Mouse (Mus musculus) cerebellum, postnatal 4 days (tissue): ENCODE measurements around the gene Gm9844.
"Not testable (repeated sequence)": the region's sequence is repeated elsewhere in the genome, so short reads cannot be mapped to it uniquely, and the experiment has no call there.

Experiments
- DNase-seq, 2 experiments: peaks; one replicate each; pipeline ENCODE4 v3.0.0; 2022; ENCODE audit warnings: low spot score in 2 of 2, mixed read lengths in 1 of 2

The Gm9844 gene

DNA sequence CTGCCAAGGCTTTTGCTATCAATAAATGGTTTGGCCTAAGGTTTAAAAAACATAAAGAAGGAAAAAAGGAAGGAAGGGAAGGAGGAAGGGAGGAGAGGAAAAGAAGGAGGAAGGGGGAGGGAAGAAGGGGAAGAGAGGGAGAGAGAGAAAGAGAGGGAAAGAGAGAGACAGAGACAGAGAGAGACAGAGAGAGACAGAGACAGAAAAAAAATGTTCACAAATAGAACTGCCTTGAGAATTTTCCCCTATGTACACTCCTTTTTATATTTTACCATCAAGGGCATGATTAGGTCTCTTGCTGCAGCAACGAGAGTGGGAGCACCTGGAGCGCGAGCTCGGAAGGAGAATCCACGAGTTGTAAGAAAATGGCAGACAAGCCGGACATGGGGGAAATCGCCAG lies at the start of gene Gm9844:
Gm9844 (plus strand) TSS at position 301 of the 400 bp plus-strand sequence.
- DNase-seq: no peak

DNA sequence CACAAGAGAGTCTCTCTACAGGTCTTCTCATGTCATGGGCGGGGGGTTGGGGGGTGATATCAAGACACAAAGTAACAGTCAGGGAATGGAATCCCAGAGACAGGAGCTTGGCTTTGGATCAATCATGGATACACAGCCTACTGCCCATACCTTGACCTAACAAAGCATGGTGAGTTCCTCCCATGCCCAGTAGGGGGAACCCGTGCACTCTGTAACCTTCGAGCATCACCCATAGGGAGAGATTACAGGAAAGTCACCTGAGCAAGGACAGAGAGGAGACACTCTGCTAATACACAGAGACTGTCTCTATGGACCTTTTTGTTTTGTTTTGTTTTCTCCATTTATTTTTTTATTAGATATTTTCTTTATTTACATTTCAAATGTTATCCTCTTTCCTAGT lies 44.5 kb upstream of the Gm9844 start:
- DNase-seq: peak in 1 of 2 experiments; percentile 72

- no peak for DNase-seq
These were observed 37.6 kb upstream of the Gm9844 start for GRCm38 (mm10) chr7:24824452-24824851.

DNA sequence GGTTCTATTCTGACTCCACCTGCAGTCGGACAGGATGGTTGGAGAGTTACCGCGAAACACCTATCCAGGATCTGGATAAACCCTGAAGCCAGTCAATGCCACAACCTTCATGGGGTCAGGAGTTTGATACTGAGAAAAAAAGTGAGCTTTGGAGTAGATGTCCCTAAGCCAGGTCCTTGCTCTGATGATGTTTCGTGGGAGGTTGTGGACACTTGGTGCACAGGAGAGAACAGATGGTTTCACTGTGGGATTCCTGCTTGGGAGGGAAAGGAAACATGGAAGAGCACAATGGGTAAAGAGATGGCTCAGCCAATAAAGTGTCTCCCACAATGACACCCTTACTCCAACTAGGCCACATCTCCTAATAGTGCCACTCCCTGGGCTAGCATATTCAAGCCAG lies 34.8 kb upstream of the Gm9844 start:
- no peak for DNase-seq

DNA sequence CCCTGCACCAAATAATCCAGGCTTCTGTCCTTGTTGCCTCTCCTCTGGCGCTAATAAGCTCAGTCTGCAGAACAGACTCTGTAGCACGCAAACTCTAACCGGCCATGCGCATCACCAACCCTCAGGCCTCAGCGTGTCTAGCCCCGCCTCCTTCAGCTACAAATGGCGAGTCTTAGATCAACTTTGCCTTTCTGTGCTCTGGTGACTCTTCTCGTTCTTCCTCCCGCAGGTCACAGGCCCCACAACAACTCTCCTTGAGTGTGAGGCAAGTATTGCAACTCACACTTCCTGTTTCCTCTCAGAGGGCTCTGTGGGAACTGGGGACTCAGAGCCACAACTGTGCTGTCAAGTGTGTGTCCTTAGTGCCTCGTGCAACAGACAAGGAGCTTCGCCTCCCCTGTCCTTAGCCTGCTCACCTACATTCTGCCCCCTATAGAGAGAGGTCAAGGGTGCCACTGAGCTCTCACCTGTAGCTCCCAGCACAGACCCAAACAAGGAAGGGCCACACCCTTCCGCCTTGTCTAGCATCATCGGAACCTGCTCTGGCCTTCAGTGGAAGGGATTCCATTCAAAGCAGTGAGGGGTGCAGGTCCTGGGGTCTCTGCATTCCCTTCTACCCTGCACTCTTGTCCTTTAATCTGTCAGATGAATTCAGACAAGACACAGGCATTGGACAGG lies 23.1 kb upstream of the Gm9844 start:
- DNase-seq: not testable (repeated sequence)

- no peak for DNase-seq
These were observed 22.6 kb upstream of the Gm9844 start for GRCm38 (mm10) chr7:24839410-24839808.

GRCm38 (mm10) chr7:24840331-24840730 lies 21.7 kb upstream of the Gm9844 start:
- DNase-seq: no peak

- DNase-seq: no peak
These were observed 21.0 kb upstream of the Gm9844 start for GRCm38 (mm10) chr7:24841009-24841408.

- no peak for DNase-seq
These were observed 17.9 kb upstream of the Gm9844 start for GRCm38 (mm10) chr7:24844144-24844543.

- DNase-seq: no peak
These were observed 16.8 kb upstream of the Gm9844 start for GRCm38 (mm10) chr7:24845181-24845580.

GRCm38 (mm10) chr7:24845713-24846112 lies 16.3 kb upstream of the Gm9844 start:
- DNase-seq: no peak

DNA sequence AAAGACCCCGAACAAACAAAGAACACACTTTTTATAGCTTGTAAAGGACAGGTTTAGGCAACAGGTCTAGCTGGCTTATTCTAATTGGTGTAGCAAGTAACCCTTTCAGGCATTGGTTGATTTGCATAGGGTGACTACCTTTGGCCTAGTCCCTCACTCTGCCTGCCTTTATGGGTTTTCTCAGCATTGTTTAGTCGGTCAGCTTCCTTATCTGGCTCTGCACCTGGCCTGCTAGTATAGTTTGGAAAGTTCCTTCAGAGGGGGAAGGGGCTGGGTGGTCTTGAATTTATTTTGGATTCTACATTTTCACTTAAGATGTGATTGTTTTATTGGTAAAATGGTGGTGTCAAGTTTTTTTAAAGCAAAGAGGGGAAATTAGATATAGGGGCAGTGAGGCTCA lies 15.4 kb upstream of the Gm9844 start:
- DNase-seq: not testable (repeated sequence)

DNA sequence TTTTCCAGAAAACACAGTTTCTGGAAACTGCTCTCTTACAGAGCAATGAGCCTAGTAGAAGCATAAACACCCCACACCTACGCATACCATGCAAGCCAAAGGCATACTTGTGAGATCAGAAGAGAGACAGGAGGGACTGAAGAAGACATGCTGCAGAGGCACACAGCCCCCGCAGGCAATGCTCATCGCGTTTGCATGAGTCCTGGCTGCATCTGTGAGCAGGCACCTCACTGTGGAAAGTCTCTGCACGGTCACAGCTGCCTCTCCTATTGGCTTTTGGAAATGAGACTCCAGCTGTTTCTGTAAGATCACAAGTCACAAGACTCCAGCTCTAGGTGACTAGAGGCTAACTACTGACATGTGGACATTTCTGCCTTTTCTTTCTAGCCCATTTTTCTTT lies 11.9 kb upstream of the Gm9844 start:
- DNase-seq: no peak

GRCm38 (mm10) chr7:24850899-24851303 lies 11.1 kb upstream of the Gm9844 start:
- DNase-seq: no peak

DNA sequence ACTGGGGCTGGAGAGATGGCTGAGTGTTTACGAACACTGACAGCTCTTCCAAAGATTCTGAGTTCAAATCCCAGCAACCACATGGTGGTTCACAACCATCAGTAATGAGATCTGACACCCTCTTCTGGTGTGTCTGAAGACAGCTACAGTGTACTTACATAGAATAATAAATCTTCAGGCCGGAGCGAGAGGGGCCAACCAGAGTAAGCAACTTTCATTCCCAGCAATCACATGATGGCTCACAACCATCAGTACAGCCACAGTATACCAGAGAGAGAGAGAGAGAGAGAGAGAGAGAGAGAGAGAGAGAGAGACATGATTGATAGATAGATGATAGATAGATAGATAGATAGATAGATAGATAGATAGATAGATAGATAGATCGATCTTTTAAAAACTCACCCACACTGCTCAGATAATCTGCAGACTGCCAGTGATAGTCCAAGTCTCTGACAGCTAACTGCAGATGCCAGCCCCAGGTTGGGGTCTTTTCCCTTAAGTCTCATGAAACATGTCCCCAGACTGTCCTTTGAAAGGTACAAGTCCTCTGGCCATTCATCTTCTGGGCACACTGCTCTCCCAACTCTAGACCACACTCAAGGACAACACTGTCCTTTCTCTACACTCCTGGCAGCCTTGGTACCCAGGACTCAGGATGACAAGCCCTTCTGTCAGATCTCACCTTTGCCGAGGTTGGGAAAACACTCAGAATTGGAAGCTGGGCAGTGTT lies 10.3 kb upstream of the Gm9844 start:
- DNase-seq: no peak

- DNase-seq: no peak
These were observed 9.3 kb upstream of the Gm9844 start for GRCm38 (mm10) chr7:24852557-24853232.

DNA sequence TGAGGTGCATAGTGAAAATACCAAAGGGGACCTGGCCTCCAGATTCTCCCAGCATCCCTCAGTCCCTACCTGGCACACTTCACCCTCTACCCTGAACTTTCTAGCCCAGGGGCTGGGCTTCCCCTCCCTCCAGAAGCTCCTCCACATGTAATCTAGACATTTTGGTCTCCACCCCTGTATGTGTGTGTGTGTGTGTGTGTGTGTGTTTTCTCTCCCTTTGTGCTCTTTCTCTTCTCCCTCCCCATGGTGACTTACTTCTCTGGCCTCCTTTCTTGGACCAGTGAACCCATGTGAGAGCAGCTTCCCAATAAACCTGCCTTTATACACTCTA lies 8.8 kb upstream of the Gm9844 start:
- no peak for DNase-seq

GRCm38 (mm10) chr7:24853695-24854094 lies 8.3 kb upstream of the Gm9844 start:
- DNase-seq: no peak

GRCm38 (mm10) chr7:24856460-24857120 lies 5.4 kb upstream of the Gm9844 start:
- no peak for DNase-seq

DNA sequence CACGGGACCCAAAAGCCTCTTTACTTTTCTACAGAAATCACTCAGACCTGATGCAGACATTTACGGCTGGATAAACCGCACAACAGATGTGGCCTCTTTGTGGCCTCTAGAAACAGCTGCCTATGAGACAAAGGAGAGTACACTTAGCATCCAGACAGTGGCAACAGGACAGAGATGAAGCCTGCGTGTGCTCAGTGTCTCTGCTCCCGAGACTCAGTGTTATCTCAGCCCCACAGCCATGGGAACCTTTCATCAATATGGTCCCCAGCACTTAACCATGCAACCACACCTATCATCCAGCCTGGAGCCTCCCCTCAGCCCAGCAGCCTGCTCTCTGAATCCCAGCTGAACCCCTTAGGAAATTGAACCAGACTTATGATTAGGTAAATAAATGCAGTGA lies 2.8 kb upstream of the Gm9844 start:
- no peak for DNase-seq

GRCm38 (mm10) chr7:24862853-24863252 lies 840 bp downstream of the Gm9844 start:
- DNase-seq: no peak

GRCm38 (mm10) chr7:24864156-24864555 lies 2.1 kb downstream of the Gm9844 start:
- DNase-seq: no peak
